Mouse (Mus musculus) intestine, embryonic 15.5 days (tissue): ENCODE measurements around the gene Sema4c. TPM values are rescaled to one million over a fixed set of nuclear protein-coding genes. Genes with fewer than 3 reads are reported as not detected.

Experiments used
- ATAC-seq: fragments of 200-750 bp; cut with Nextera tagmentation; 2 replicates; pipeline ENCODE4 v1.8.0; 2017; ENCODE audit warnings: moderate TSS enrichment, moderate library complexity
- H3K27ac ChIP-seq: fragments of 300-500 bp; sonication (generic); 2 replicates; pipeline ENCODE4 v1.5.1; 2015; ENCODE audit warnings: mild to moderate bottlenecking, inconsistent platforms
- H3K27me3 ChIP-seq: fragments of 300-500 bp; sonication (generic); replicated peaks from 2 replicates; pipeline ENCODE4 v1.6.1; 2015; ENCODE audit warnings: inconsistent platforms
- H3K36me3 ChIP-seq: fragments of 300-500 bp; sonication (generic); 2 replicates; pipeline ENCODE4 v1.6.1; 2015; ENCODE audit warnings: inconsistent platforms
- H3K4me1 ChIP-seq: fragments of 300-500 bp; sonication (generic); replicated peaks from 2 replicates; pipeline ENCODE4 v1.6.1; 2015; ENCODE audit warnings: inconsistent platforms
- H3K4me2 ChIP-seq: fragments of 300-500 bp; sonication (generic); replicated peaks from 2 replicates; pipeline ENCODE4 v1.6.1; 2015; ENCODE audit warnings: mild to moderate bottlenecking, inconsistent platforms
- H3K4me3 ChIP-seq: fragments of 300-500 bp; sonication (generic); replicated peaks from 2 replicates; pipeline ENCODE4 v1.5.1; 2015; ENCODE audit warnings: inconsistent platforms
- H3K9ac ChIP-seq: fragments of 300-500 bp; sonication (generic); 2 replicates; pipeline ENCODE4 v1.6.1; 2015; ENCODE audit warnings: inconsistent platforms
- H3K9me3 ChIP-seq: fragments of 300-500 bp; sonication (generic); 2 replicates; pipeline ENCODE4 v1.6.1; 2016; ENCODE audit warnings: inconsistent platforms
- WGBS: fragments of 180-500 bp; shearing (Covaris S2); methylation state at CpG from one replicate; pipeline ENCODE4 v1.1.7; 2015; 5-methylcytosine and 5-hydroxymethylcytosine counted together
- polyA plus RNA-seq: library from polyadenylated mRNA; unstranded; fragments of >200 nt; fragmentation: Nextera tagmentation; extraction: Ambion mirVana; gene quantifications from 2 replicates; pipeline ENCODE4 v1.2.1, GENCODE M21; 2015

Sema4c gene
- polyA plus RNA-seq, 1 experiment from 2014 or later, result 11.6 TPM

DNA sequence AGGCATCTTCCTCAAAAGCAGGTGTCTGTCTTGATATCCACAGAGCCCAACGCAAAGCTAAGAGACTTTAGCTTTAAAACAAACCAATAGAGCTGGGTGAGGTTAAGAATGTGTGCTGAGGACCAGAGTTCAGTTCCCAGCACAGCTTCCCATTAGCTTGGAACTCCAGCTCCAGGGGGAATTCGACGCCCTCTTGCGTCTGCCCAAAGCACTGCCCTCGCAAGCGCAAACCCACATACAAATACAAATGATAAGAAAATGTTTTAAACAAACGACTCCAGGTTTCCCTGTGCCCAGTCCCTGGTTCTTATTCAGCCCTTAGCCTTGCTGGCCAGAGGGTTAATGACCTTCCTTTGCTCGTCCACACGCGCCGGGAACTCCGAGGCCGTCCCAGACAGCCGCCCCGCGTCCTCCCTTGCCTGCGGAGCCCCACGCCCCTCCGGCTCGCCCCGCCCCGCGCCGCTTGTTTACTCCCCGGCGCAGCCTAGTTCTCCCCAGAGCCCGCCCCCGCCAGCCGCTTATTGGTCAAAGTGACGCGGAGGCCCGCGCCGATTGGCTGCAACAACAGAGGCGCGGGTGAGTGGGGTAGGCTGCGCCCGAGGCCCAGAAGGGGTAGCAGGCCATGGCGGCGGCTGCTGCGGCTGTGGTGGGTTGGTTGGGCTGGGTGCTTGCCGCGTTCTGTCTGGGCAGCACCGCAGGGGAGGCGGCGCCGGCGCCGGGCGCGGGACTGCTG is 46.7 kb downstream of the Sema4c start, which contains the start of gene Cnnm3:
Gene Cnnm3, plus strand, starts transcription at position 579 of the 733 bp plus-strand sequence.
- H3K4me2 ChIP-seq, result peak within 1 kb of the TSS; percentile 87
- H3K4me3 ChIP-seq, result peak within 1 kb of the TSS; percentile 90
- 2% methylated on average over 50 of the region's 51 CpGs for WGBS
- H3K4me1 ChIP-seq, result peaks cover 17% of the 10 kb centered on the region
- H3K9ac ChIP-seq, result peak within 1 kb of the TSS; percentile 85
- peaks cover 4% of the 10 kb centered on the region; the same call in 1 of the 2 replicates for H3K36me3 ChIP-seq
- peak; percentile 99 for ATAC-seq
- peak within 1 kb of the TSS; percentile 98 for H3K27ac ChIP-seq
- no peaks in the 10 kb centered on the region for H3K27me3 ChIP-seq
- H3K9me3 ChIP-seq, result no peaks in the 10 kb centered on the region

DNA sequence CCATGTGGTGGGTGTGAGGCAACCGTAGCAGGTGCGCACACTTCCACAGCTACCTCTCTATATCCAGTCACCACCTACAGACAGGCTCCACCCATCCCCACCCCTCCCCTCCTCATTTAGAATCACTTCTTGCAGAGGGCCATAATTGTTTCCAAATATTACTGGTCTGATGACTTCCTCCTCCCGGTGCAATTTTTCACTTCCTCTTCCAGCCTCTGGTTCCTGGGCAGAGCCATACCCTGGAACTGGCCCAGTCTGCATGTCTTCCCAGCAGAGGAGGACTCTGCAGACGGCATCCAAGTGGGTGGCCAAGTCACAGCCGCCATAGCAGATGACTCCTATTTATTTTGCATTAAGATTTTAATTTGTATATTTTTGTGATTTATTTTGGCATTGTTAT is 49.9 kb downstream of the Sema4c start:
- H3K36me3 ChIP-seq, result peaks cover 4% of the 10 kb centered on the region; the same call in 1 of the 2 replicates
- no peak overlapping the region for H3K4me3 ChIP-seq
- WGBS, result 75% methylated on average over 5 of the region's 5 CpGs
- no peak overlapping the region for H3K4me2 ChIP-seq
- no peak for ATAC-seq
- no peaks in the 10 kb centered on the region for H3K27me3 ChIP-seq
- H3K4me1 ChIP-seq, result peaks cover 3% of the 10 kb centered on the region
- H3K9ac ChIP-seq, result no peak overlapping the region
- H3K9me3 ChIP-seq, result no peaks in the 10 kb centered on the region
- H3K27ac ChIP-seq, result no peak overlapping the region

GRCm38 (mm10) chr1:36501261-36501660 is 56.9 kb downstream of the Sema4c start:
- WGBS, result 5% methylated on average over 3 of the region's 3 CpGs

More at GRCm38 (mm10) chr1:36501261-36501660, 56.9 kb downstream of the Sema4c start:
- no peaks in the 10 kb centered on the region for H3K9me3 ChIP-seq
- no peak overlapping the region for H3K9ac ChIP-seq
- H3K36me3 ChIP-seq, result peaks cover 4% of the 10 kb centered on the region; the same call in 1 of the 2 replicates
- H3K4me1 ChIP-seq, result no peaks in the 10 kb centered on the region
- ATAC-seq, result peak; percentile 50
- no peaks in the 10 kb centered on the region for H3K27me3 ChIP-seq
- H3K4me3 ChIP-seq, result no peak overlapping the region
- H3K27ac ChIP-seq, result no peak overlapping the region
- H3K4me2 ChIP-seq, result no peak overlapping the region

Other genes starting within 250 kb of the Sema4c start
- 32.2 and 36.5 TPM in 2 replicates for gene Kansl3, start 189.2 kb downstream of the Sema4c start, polyA plus RNA-seq
- 0.43 and 0.80 TPM in 2 replicates for gene Fer1l5, start 186.1 kb downstream of the Sema4c start, polyA plus RNA-seq
- 32.7 and 33.3 TPM in 2 replicates for gene Lman2l, start 113.1 kb downstream of the Sema4c start, polyA plus RNA-seq
- 35.7 and 36.9 TPM in 2 replicates for gene Cnnm4, start 86.7 kb downstream of the Sema4c start, polyA plus RNA-seq
- 2.9 and 3.4 TPM in 2 replicates for gene Cnnm3, start 46.5 kb downstream of the Sema4c start, polyA plus RNA-seq
- gene Ankrd23, start 21.5 kb downstream of the Sema4c start, polyA plus RNA-seq, result 12.7 and 14.7 TPM in 2 replicates
- gene Gm42417, start 18.9 kb downstream of the Sema4c start, polyA plus RNA-seq, result 0.20 TPM in 1 of 2 replicates, not detected in the other
- 21.2 and 23.8 TPM in 2 replicates for gene Ankrd39, start 10.9 kb downstream of the Sema4c start, polyA plus RNA-seq
- 0.25 and 0.59 TPM in 2 replicates for gene Fam178b, start 124.8 kb upstream of the Sema4c start, polyA plus RNA-seq
- 832 and 903 TPM in 2 replicates for gene Cox5b, start 133.1 kb upstream of the Sema4c start, polyA plus RNA-seq
- gene 4933424G06Rik, start 151.8 kb upstream of the Sema4c start, polyA plus RNA-seq, result 0.34 TPM in 1 of 2 replicates, not detected in the other
- gene Actr1b, start 156.1 kb upstream of the Sema4c start, polyA plus RNA-seq, result 90.3 and 92.0 TPM in 2 replicates
- gene Zap70, start 203.4 kb upstream of the Sema4c start, polyA plus RNA-seq, result 0.48 and 0.52 TPM in 2 replicates